Mouse (Mus musculus): ENCODE data around the gene Selenos. TPM values are rescaled to one million over a fixed set of nuclear protein-coding genes. Genes with fewer than 3 reads are reported as not detected.

Gene Selenos
- polyA plus RNA-seq, 1 experiment: 113 TPM

DNA sequence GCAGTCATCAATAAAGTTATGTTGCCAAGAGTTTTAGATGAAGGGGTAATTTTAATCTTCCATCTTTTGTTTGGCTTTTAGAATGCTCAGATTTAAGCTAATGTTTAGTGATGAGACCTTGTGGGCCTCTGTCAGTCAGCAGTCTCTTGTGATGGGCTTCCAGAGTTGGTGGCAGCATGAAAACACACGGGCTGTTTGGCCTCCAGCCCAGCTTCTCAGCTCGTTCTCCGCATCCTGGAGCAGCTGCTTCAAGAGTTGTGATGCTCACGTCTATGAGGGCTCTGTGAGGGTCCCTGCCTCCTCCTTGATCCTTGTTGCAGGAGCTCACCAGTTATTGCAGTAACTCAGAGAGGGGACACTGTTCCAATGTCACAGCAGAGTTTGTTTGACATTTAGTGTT is 58.9 kb downstream of the Selenos start:
- TF ChIP-seq POLR2A (IDR thresholded peaks at IDR 0.05; ENCODE audit: borderline replicate concordance, insufficient read depth, low read length): no peak
- no peak for TF ChIP-seq CTCF (IDR thresholded peaks at IDR 0.05; ENCODE audit: borderline replicate concordance, insufficient read depth, low read depth, low read length)
- H3K27ac ChIP-seq (ENCODE audit: insufficient read depth, low read length): no peak overlapping the region
- H3K4me3 ChIP-seq (replicated peaks; ENCODE audit: insufficient read depth, low read depth, low read length): no peak overlapping the region
- WGBS: 15% methylated on average over 4 of the region's 4 CpGs
- no peak for DNase-seq
- H3K4me1 ChIP-seq (ENCODE audit: control insufficient read depth, insufficient read depth, low read length): peaks cover 3% of the 10 kb centered on the region; the same call in 1 of the 2 replicates
- H3K27me3 ChIP-seq (ENCODE audit: control insufficient read depth, insufficient read depth, low read length): no peaks in the 10 kb centered on the region

DNA sequence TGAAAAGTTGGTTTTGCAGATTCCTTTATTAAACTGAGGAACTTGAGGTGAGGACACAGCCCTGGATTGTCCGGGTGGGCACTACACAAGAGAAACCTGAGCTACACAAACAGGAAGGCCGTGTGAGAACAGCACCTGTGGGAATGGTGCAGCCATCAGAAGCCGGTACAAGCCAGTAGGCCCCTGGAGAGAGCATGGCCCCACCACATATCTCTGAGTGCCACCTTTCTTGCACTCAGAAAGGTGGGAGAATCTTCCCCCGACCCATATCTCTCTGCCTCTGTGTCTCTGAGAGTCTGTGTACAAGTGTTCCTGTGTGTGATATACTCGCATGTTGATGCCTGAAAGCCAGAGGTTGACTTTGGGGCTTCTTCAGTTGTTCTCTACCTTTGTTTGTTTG is 59.4 kb downstream of the Selenos start:
- H3K4me3 ChIP-seq (replicated peaks; ENCODE audit: insufficient read depth, low read depth, low read length): no peak overlapping the region
- H3K4me1 ChIP-seq (ENCODE audit: control insufficient read depth, insufficient read depth, low read length): peaks cover 3% of the 10 kb centered on the region; the same call in 1 of the 2 replicates
- DNase-seq: no peak
- no peak overlapping the region for H3K27ac ChIP-seq (ENCODE audit: insufficient read depth, low read length)
- TF ChIP-seq POLR2A (IDR thresholded peaks at IDR 0.05; ENCODE audit: borderline replicate concordance, insufficient read depth, low read length) (no peak), CTCF (IDR thresholded peaks at IDR 0.05; ENCODE audit: borderline replicate concordance, insufficient read depth, low read depth, low read length) (no peak)
- H3K27me3 ChIP-seq (ENCODE audit: control insufficient read depth, insufficient read depth, low read length): no peaks in the 10 kb centered on the region
- 93% methylated on average over 5 of the region's 5 CpGs for WGBS

Other genes starting within 250 kb of the Selenos start
- gene Pcsk6, start 217.9 kb upstream of the Selenos start, polyA plus RNA-seq (2012; rRNA removed): 52.0 and 58.5 TPM in 2 replicates
- gene Gm45213, start 36.0 kb upstream of the Selenos start, polyA plus RNA-seq (2012; rRNA removed): not detected in 2 replicates
- 43.8 and 45.9 TPM in 2 replicates for gene Snrpa1, start 20.6 kb upstream of the Selenos start, polyA plus RNA-seq (2012; rRNA removed)
- 6.1 and 6.8 TPM in 2 replicates for gene Chsy1, start 29.9 kb downstream of the Selenos start, polyA plus RNA-seq (2012; rRNA removed)